Mouse (Mus musculus) T-cell, adult 2 months (primary cell): ENCODE measurements around the gene Oaz2.
"Not testable (repeated sequence)": the region's sequence is repeated elsewhere in the genome, so short reads cannot be mapped to it uniquely, and the experiment has no call there.

ENCODE experiments used
- DNase-seq: peaks from one replicate; pipeline ENCODE4 v3.0.0; 2022; ENCODE audit warnings: low spot score

Gene Oaz2

GRCm38 (mm10) chr9:65651957-65652356 is 15.8 kb upstream of the Oaz2 start:
- not testable (repeated sequence) for DNase-seq

- DNase-seq, result no peak
These were observed 14.1 kb upstream of the Oaz2 start for GRCm38 (mm10) chr9:65653741-65654140.

- no peak for DNase-seq
These were observed 13.0 kb upstream of the Oaz2 start for GRCm38 (mm10) chr9:65654700-65655237.

GRCm38 (mm10) chr9:65655540-65655939 is 12.3 kb upstream of the Oaz2 start:
- DNase-seq, result no peak

GRCm38 (mm10) chr9:65657218-65657617 is 10.6 kb upstream of the Oaz2 start:
- no peak for DNase-seq

- no peak for DNase-seq
These were observed 6.8 kb upstream of the Oaz2 start for GRCm38 (mm10) chr9:65661029-65661428.

DNA sequence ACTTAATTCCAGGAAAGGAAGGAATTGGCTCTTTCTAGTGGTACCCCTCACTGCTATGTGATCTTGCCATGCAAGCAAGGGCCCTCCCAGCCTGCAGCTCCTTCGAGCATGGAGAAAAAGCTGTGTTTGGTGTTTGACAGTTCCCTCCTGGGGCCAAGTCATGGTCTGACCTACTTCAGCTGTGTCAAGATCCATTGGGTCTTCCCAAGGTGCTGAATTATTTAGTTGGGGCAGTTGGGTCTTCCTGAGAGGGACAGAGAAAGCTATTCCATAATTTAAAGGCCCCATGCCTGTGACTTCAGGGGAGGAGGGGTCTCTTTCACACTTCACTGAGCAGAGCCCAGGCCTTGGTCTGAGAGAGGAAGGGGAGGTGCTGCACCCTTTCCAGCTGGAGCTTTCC is 6.3 kb upstream of the Oaz2 start:
- DNase-seq, result no peak

DNA sequence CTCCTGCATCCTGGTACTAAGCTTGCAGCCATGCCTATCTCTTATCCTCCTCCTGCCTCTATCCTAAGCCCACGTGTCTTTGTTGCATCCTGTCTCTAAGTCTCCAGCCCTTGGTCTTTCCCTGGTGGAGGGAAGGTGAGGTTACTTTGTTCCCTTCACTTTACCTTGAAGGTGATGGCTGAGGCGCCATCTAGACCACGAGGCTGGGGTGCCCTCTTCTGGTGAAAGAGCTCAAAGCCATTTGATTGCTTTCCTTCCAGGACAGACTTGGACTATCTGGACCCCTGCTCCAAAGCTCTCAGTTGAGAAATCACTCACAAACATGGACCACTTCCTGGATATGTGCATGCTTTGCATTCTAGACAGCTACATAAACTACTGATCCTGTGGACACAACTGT is 3.6 kb upstream of the Oaz2 start:
- DNase-seq, result peak; percentile 48

DNA sequence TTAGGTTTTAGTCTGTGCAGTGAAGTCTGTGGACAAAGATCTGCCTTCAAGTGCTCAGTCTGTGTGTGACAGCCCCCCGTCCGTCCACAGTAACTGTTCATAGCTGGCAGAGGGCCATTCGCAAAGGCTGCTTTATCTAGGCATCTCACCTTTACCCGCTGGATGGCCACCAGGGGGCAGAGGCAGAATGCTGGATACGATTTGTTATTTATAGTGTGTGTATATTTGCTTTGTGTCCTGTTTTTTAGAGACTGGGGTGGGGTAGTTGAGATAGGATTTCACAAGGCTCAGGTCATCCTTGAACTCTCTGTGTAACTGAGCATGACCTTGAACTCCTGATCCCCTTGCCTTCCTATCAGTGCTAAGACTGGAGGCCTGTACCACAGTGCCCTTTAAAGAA is 1.8 kb upstream of the Oaz2 start:
- DNase-seq, result peak; percentile 48

GRCm38 (mm10) chr9:65671431-65671931 is 3.7 kb downstream of the Oaz2 start:
- no peak for DNase-seq

DNA sequence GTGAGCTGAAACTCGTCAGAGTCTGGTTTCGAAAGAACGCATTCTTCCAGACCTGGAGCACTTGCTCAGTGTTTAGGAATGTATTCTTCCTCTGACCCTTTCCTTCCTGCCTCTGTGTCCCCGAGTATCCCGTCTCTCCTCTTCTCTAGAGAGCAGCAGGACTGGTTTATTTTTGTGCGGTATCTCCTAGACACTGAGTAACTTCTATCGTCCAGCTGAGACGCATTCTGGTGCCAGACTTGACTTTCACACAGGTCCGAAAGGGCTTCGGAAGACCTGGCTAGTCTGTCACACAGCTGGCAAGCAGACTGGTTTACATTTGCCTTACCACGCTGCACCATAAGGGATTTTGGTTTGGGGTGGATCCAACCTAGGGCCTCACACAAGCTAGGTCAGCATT is 5.2 kb downstream of the Oaz2 start:
- DNase-seq, result no peak

DNA sequence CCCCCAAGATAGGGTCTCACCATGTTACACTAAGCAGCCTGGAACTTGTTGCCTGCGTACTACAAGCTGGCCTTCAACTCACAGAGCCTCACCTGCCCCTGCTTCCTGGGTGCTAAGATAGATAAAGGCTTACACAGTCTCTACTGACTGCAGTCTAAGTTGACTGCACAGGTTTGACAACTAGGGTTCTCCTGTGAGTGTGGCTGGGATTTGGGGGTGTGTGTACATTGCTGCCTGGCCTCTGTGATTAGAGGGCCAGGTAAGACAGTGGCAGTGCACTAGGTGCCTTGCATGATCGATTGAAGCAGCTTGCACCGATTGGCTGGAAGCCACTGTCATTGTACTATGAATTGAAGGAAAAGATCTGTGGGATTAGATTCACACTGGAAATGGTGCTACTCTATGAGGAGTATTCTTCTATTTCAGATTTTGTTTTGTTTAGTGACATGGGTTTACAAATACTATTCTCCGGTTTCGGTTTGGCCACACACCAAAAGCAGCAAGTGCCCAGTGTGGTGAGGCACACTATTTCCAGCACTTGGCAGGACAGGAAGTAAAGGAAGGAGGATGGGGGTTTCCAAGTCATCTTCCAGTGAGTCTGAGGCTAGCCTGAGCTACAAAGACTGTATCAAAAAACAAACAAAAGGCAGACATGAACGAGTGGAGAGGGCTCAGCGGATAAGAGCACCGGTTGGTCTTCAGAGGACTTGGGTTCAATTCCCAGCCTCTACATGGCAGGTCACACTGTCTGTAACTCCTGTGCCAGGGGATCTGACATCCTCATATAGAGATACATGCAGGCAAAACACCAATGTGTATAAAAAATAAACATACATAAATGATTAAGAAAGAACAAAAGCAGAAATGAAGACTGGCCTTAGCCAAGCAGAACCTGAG is 7.9 kb downstream of the Oaz2 start:
- DNase-seq, result no peak

GRCm38 (mm10) chr9:65676358-65677118 is 8.7 kb downstream of the Oaz2 start:
- DNase-seq, result peak; percentile 90

DNA sequence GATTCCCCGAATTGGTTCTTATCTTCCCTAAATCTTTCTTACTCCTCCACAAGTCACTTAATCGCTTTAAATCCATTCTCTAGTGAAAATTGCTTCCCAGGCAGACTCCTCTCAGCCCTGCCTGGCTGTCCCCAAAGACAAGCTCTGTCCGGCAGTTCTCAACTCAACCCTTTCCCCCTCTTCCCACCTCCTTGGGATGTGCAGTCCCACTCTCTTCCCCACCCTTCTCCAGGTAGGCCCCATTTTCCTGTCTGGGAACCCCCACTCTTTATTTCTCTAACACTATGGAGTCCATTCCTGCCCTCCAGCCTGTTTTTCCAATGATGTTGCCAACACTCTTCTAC is 9.3 kb downstream of the Oaz2 start:
- no peak for DNase-seq

DNA sequence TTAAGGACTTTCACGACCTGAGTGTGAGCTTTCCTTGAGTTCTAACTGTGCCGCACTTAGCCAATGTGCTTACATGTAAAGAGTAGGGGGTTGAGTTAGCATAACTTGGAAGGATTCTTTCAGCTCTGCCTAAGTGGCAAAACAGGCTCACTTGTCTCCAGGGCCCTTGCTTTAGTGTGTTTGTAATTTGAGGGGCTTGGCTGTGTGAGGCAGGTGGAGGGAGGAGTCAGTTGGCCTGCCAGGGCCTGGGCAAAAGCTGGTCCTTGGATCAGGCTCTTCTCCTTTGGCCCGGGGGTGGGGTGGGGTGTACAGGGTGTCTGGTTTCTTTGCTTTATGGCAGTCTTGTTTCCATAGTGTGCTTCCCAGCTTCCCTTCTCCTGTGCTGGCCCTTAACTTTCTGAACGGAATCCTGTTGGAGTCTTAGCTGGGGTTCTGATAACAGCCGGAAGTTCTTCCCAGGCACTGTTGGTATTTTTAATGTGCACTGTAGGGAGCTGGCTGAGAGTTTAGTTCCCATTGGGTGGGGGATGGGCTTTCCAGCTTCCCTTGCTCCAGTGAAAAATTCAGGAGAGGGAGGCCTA is 11.5 kb downstream of the Oaz2 start:
- no peak for DNase-seq

DNA sequence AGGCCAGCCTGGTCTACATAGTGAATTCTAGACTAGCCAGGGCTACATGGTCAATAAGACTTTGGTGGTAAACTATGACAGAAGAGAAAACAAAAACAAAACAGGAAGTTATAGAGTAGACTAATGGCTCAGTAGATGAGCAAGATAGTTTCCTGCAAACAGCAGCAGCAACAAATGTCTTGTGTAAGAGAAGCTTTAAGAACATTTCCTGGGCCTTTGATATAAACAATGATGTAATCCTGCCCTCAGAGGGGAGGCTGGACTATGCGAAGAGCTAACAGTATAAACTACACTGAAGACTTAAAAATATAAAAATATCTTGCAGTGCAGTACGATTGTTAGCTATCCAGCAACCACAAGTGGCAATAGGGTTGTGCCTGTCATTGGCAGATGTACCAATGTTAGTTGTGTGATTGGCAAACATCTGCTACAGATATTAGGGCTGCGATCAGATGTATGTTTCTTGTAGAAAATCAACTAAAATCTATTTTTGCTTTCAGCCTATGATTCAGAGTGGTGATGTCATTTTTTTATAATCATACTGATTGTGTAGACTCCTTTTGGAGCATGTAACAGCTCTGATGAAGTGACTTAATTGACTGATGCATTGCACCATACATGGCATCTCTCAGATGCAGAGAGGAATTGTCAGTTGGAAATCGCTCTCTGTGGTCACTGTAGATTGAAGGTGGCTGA is 13.3 kb downstream of the Oaz2 start:
- DNase-seq, result no peak

GRCm38 (mm10) chr9:65681634-65681940 is 13.8 kb downstream of the Oaz2 start:
- no peak for DNase-seq

GRCm38 (mm10) chr9:65682183-65682582 is 14.4 kb downstream of the Oaz2 start:
- DNase-seq, result no peak

GRCm38 (mm10) chr9:65682994-65683393 is 15.2 kb downstream of the Oaz2 start:
- DNase-seq, result no peak

DNA sequence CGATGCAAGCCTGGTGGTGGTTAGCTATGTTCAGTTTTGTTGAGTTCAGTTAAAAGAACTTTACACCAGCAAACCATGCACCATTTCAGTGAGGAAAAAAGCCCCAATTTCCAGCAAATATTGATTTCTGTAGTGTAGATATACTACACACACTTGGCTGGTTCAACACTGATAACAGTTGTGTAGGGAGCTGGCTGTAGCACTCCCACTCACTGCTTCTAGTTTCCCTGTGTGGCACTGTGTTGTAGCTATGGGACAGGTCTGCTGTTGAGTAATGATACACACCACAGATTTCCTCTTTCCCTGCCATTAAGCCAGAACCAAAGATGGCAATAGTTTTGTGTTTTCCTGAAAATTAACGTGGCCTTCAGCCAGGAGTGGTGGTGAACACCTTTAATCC is 16.9 kb downstream of the Oaz2 start:
- no peak for DNase-seq

- not testable (repeated sequence) for DNase-seq
These were observed 22.1 kb downstream of the Oaz2 start for GRCm38 (mm10) chr9:65689869-65690268.

DNA sequence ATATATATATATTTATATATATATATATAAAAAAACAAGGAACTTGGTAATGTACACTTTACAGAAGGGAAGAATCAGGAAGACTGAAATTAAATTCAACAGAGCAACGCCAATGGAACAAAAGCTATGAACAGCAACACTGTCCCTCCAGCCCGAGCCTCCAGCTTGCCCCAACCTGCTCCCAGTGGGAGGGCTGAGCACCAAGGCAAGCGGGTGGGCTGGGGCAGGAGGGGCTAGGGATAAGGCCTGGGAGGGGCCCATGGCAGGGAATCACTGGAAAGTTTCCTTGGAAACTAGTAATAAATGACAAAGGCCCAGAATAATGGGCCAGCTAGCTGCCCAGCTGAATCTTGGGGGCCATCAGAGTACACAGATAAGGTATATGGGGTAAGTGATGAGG is 24.7 kb downstream of the Oaz2 start:
- no peak for DNase-seq
